Mouse (Mus musculus): ENCODE measurements around the gene Ldb1.

Ldb1 gene

DNA sequence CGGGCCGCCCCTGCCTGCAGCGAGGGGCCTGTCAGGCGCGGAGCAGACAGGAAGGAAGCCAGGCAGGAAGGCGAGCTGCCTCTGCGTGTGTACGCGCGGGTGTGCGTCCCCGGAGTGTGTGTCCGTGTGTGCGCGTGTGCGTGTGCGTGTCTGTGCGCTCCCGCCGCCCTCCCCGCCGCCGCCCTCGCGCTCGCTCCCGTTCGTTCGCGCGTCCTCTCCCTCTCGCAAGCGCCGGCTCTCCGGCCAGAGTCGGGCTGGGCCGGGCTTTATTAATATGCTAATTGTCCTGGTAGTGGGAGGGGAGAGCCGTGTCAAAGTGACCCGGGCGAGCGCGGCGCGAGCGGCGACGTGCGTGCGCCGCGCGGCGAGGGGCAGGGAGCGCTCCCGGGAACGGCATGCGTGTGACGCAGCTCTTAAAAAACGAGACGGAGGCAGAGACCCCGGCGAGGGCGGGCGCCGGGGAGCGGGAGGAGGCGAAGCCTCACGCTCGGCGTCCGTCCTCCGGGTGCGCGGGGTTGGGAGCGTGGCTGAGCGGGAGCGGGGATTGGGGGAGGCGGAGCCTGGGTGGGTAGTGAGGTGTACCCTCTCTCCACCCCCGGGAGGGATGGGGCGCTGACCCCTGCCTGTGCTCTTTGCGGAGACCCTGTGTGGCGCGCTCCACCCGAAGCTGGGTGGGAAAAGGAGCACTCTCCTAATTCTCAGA, at the start of gene Ldb1:
Gene Ldb1 (minus strand): TSS at position 222 of the 703 bp plus-strand sequence.
- DNase-seq (ENCODE audit: low read depth) = no peak

GRCm38 (mm10) chr19:46094144-46094543, 49.1 kb upstream of the Ldb1 start:
- DNase-seq (ENCODE audit: low read depth) = no peak

GRCm38 (mm10) chr19:46091641-46092040, 46.6 kb upstream of the Ldb1 start:
- no peak for DNase-seq (ENCODE audit: low read depth)

GRCm38 (mm10) chr19:46087871-46088270, 42.9 kb upstream of the Ldb1 start:
- DNase-seq (ENCODE audit: low read depth) = peak; percentile 21

DNA sequence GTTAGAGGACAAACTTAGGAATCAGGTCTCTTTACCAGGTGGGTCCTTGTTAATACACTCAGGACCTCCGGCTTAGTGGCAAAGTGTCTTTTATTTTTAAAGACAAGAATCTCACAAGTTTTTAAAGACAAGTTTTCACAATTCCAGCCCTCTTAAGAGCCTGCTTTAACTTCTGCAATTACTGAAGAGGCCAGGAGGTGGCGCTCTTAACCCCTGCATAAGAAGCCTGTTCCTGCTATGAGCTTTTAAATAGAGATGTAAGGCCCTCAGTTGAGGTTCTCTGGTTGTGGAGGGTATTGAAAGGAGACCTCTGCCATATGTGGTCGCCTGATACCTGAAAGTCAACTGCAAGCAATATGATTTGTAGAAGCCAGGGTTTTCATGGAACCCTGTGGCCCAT, 41.3 kb upstream of the Ldb1 start:
- DNase-seq (ENCODE audit: low read depth) = peak; percentile 33

DNA sequence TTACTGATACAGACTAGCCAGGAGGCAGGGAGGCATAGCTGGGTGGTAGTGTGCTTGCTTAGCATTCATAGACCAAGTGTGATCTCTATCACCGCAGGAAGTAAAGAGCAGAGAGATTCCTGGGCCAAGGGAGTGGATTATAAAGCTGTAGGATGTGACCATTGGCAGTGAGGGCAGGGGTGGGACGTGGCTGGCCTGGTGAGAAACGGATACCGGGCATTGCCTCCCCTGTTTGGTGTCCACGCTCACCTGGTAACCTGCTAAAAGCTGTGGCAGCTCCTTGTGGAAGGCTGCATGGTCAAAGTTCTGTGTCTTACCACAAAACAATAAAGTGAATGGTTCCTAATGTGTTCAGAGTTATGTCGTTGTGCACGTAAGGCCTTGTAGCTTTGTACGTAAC, 40.2 kb upstream of the Ldb1 start:
- DNase-seq (ENCODE audit: low read depth) = no peak

GRCm38 (mm10) chr19:46078535-46078934, 33.5 kb upstream of the Ldb1 start:
- no peak for DNase-seq (ENCODE audit: low read depth)

DNA sequence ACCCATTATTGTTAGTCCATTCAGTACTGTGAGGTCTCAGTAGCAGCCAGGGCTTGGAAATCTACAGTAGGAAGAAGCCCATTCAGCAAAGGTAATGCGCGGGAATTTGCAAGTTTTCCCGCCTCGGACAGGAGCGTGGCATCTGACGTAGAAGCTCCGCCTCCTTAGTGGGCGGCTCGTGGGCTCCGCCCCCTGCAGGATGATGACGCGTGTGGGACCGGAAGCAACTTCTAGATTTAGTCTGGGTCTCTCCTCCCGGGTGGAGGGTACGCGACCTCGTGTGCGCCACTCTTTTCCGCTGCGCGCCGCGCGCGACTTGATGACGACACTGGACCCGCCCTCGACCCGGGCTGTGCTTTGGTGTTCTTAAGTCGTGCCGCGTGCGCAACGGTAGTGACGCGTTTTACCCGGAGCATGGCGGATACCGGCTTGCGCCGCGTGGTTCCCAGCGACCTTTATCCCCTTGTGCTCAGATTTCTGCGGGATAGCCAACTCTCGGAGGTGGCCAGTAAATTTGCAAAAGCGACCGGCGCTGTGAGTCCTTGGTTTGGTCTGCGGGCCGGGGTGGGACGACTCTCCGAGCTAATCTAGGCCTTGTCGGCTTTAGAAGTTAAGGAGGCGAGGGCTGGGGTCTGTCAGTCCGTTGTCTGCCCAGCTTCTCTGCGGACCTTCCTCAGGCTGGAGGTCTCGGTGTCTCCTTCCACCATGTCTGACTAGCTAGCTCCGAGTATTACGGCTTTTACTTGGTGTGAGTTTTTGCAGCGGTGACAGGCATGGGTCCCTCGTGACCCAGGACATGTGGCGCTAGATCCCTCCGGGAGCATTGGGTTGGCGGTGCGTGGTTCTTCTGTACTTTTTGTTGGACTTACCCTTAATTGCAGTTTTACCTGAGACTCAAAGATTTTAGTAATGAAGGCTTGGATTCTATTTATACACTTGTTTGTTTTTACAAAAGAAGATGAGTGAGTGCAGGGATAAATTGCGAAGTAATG, 30.9 kb upstream of the Ldb1 start, which contains the start of gene Nolc1:
Gene Nolc1 (plus strand): TSS at position 248 of the 992 bp plus-strand sequence.
- DNase-seq (ENCODE audit: low read depth) = peak; percentile 99

GRCm38 (mm10) chr19:46074266-46074665, 29.3 kb upstream of the Ldb1 start:
- DNase-seq (ENCODE audit: low read depth) = no peak

DNA sequence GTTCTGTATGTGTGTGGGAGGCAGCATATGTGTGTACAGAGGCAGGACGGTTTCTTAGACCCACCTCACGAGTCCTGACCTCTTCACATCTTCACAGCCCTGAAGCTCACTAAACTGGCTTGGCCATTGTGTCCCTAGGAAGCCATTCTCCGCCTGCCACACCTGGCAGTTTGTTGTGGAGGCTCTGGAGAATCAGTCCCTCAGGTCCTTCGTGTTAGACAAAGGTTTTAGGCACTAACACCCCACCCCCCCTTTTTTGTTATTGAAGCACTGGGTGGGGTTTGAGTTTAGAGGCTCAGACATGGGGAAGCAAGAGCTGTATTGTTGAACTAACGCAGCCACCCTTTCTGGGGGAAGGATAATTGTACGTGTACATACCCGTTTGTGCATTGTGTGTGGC, 28.3 kb upstream of the Ldb1 start:
- no peak for DNase-seq (ENCODE audit: low read depth)

- DNase-seq (ENCODE audit: low read depth) = no peak
These were observed 23.0 kb upstream of the Ldb1 start for GRCm38 (mm10) chr19:46068054-46068453.

- DNase-seq (ENCODE audit: low read depth) = no peak
These were observed 15.8 kb upstream of the Ldb1 start for GRCm38 (mm10) chr19:46060845-46061244.

DNA sequence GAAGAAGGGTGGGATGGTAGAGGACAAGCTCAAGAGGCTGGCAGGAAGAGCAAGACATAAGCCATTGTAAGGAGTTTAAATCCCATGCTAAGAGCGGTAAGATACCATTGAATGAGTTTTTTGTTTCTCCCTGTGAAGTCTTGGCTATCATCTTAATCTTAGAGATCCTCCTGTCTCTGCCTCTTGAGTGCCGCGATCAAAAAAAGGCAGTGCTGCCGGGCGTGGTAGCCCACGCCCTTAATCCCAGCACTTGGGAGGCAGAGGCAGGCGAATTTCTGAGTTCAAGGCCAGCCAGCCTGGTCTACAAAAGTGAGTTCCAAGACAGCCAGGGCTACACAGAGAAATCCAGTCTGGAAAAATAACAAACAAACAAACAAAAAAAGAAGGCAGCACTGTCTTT, 13.5 kb upstream of the Ldb1 start:
- no peak for DNase-seq (ENCODE audit: low read depth)

- peak; percentile 56 for DNase-seq (ENCODE audit: low read depth)
These were observed 12.1 kb upstream of the Ldb1 start for GRCm38 (mm10) chr19:46056947-46057607.

DNA sequence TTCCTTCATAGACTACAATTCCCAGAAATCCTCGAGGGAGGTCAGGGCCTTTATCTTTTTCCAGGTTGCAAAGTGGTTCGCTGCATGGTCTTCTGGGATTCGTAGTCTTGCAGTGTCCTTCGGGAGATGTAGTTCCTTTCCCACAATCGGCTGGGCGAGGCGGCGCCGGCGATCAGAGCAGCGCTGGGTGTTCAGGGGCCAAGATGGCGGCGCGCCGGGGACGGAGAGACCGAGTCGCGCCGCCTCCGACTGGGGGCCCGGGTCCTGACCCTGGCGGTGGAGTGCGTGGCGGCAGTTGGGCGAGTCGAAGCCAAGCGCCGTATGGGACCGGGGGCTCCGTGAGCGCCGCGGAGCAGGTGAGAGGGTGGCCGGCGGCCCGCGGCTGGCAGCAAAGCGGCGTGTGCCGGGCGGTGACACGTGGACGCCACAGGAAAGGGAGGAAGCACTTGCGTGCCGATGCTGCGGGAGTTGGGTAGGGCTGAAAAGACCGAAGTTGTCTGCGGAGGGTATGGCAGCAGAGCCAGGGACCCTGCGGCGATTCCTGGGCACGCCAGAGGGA, 11.5 kb upstream of the Ldb1 start:
- peak; percentile 96 for DNase-seq (ENCODE audit: low read depth)

GRCm38 (mm10) chr19:46055752-46056387, 10.9 kb upstream of the Ldb1 start:
- DNase-seq (ENCODE audit: low read depth) = no peak

- DNase-seq (ENCODE audit: low read depth) = no peak
These were observed 5.4 kb upstream of the Ldb1 start for GRCm38 (mm10) chr19:46050462-46050861.

DNA sequence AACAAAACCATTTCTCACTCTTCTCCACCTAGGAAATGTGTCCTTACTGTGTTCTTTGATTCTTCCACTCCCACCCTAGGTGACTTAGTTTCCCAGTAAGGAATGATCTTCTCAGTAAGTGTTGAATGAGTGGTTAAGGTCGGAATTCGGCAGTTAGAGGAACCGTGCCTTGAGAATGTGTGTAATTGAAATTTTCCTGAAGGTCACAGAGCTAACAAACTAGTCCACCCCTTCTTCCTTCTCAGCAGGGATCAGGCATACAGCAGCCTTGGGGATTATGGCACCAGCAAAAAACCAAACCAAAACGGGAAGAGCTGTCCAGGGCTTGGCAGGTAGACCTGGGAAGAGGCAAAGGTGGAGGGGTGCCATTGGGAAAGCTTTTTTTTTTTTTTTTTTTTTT, 4.1 kb upstream of the Ldb1 start:
- no peak for DNase-seq (ENCODE audit: low read depth)

- no peak for DNase-seq (ENCODE audit: low read depth)
These were observed 2.4 kb upstream of the Ldb1 start for GRCm38 (mm10) chr19:46047426-46047825.

GRCm38 (mm10) chr19:46046621-46047025, 1.6 kb upstream of the Ldb1 start:
- no peak for DNase-seq (ENCODE audit: low read depth)

DNA sequence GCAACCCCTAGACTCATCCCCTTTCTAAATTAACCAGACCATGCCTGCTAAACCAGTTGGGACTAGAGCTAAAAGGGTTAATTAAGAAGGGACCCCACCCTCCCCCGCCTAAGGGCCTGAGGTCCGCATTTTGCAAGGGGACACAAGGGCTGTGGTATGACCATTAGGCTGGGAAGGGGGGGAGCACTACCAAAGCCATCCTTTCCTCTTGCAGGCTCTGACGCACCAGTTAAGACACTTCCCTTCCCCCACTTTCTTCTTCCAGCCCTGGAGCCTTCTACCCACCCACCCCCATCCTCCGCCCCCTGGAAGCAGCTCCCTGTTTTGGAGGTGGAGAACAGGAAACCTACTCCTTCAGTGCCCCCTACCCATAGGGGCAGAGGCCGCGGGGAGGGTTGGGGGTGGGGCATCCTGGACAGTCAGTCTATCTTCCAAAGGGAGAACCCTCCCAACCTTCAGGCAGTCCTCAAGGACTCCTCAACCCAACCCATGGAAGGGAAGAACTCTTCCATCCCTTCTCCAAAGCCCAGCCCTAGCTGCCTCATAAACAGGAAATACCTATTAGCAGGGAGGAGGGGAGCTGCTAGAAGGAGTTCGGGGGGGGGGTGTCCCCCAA, 790 bp upstream of the Ldb1 start:
- DNase-seq (ENCODE audit: low read depth) = no peak
